Mouse (Mus musculus) layer of hippocampus, adult 9-10 months (tissue): ENCODE data around the gene Gtpbp2.

Experiments
- DNase-seq: peaks from one replicate; pipeline ENCODE4 v3.0.0; 2022; ENCODE audit warnings: low spot score

Gtpbp2 gene

GRCm38 (mm10) chr17:46160686-46161085 is at the start of gene Gtpbp2:
Gene Gtpbp2, plus strand, starts transcription at chr17:46161032.
- peak; percentile 98 for DNase-seq

GRCm38 (mm10) chr17:46115489-46115888 is 45.3 kb upstream of the Gtpbp2 start:
- DNase-seq, result no peak

- DNase-seq, result no peak
Measured at GRCm38 (mm10) chr17:46116138-46116537, 44.7 kb upstream of the Gtpbp2 start.

GRCm38 (mm10) chr17:46116881-46117280 is 44.0 kb upstream of the Gtpbp2 start:
- DNase-seq, result no peak

GRCm38 (mm10) chr17:46117623-46118422 is 43.0 kb upstream of the Gtpbp2 start:
- DNase-seq, result no peak

- DNase-seq, result no peak
Measured at GRCm38 (mm10) chr17:46118423-46118850, 42.4 kb upstream of the Gtpbp2 start.

- no peak for DNase-seq
Measured at GRCm38 (mm10) chr17:46119641-46120040, 41.2 kb upstream of the Gtpbp2 start.

- no peak for DNase-seq
Measured at GRCm38 (mm10) chr17:46122791-46123190, 38.0 kb upstream of the Gtpbp2 start.

- DNase-seq, result no peak
Measured at GRCm38 (mm10) chr17:46123285-46123684, 37.5 kb upstream of the Gtpbp2 start.

GRCm38 (mm10) chr17:46123953-46124700 is 36.7 kb upstream of the Gtpbp2 start:
- no peak for DNase-seq

- DNase-seq, result no peak
Measured at GRCm38 (mm10) chr17:46126608-46127007, 34.2 kb upstream of the Gtpbp2 start.

GRCm38 (mm10) chr17:46127814-46128493 is 32.9 kb upstream of the Gtpbp2 start:
- no peak for DNase-seq

- no peak for DNase-seq
Measured at GRCm38 (mm10) chr17:46129741-46130498, 30.9 kb upstream of the Gtpbp2 start.

- peak; percentile 32 for DNase-seq
Measured at GRCm38 (mm10) chr17:46132058-46132718, 28.6 kb upstream of the Gtpbp2 start.

GRCm38 (mm10) chr17:46132862-46133261 is 28.0 kb upstream of the Gtpbp2 start:
- DNase-seq, result no peak

- no peak for DNase-seq
Measured at GRCm38 (mm10) chr17:46138563-46139236, 22.1 kb upstream of the Gtpbp2 start.

GRCm38 (mm10) chr17:46139872-46140271 is 21.0 kb upstream of the Gtpbp2 start:
- no peak for DNase-seq

GRCm38 (mm10) chr17:46143578-46144423 is 17.0 kb upstream of the Gtpbp2 start, which contains the start of gene Rsph9:
Gene Rsph9, minus strand, starts transcription at chr17:46144216.
- peak; percentile 64 for DNase-seq
